Mouse (Mus musculus) kidney, adult 11 months (tissue): ENCODE results near the gene B830017H08Rik.

ENCODE experiments used
- DNase-seq: peaks from one replicate; pipeline ENCODE4 v3.0.0; 2022

B830017H08Rik gene

GRCm38 (mm10) chr16:17853263-17853662 is 20.3 kb downstream of the B830017H08Rik start:
- DNase-seq, result no peak

DNA sequence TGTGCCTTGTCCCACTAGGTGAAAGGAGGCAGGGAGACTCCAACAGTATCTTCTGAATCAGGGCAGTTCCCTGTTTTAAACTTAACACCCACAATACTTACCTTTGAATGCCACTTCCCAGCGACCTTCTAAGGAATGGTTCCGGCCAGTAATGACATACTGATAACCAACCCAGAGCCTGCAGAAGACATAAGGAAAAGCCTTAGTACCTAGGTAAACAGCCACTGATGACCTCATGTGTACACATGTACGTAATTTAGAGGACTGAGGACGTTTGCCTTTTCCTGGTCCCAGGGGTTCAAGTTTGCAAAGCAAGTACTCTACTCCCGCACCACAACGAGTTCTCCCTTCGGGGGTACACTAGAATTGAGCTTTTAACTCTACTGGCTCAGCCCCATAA is 24.2 kb downstream of the B830017H08Rik start:
- DNase-seq, result no peak

DNA sequence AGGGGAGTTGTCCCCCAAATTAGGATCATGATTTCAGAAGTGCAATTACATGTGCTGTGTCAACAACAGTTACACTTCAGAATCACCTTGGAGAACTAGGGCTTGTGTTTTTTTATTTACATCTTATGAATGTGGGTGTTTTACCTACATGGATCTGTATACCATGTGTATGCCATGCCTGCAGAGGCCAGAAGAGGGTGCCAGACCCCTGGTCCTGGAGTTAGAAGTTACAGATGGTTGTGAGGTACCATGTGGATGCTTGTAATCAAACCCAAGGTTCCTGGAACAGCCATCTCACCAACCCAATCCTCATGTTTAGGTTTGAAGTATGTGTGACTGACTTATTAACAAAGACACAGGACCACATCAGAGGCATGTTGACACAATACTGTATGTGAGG is 25.7 kb downstream of the B830017H08Rik start:
- no peak for DNase-seq

DNA sequence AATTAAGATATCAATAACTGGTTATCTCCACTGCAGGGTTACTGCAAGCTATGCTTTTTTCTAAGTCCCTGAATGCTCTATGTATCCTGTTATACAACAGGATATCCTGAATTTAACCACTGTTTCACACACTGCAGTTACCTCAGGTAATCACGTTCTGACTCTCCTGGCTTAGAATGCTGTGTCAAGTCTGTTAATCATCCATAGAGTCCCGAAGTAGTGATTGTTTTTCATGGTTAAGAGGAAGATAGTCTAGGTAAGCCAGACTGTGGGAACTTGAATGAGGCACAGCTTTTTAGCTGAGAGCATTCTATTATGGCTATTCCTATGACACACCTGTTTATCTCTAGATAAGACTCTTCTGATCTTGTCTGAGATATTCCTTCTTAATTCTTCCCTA is 32.4 kb downstream of the B830017H08Rik start:
- peak; percentile 15 for DNase-seq

DNA sequence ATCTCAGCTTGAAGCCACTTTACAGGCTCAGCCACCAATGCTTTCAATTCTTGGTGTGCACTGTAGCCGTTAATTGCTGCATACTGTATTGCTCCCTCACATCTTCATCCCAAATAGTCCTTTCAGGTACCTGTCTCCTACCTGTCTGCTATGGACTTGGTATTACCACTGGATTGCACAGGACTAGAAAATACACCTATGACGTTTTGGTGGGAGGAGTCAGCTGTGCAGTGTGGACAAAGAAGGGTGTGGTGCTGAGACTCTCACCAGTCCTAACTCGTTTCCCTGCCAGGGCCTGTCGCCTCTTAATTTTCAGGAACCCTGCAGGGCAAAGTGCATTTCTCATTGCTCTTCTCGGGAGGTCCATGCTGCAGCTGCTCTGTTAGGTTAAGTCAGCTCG is 32.8 kb downstream of the B830017H08Rik start:
- peak; percentile 40 for DNase-seq

DNA sequence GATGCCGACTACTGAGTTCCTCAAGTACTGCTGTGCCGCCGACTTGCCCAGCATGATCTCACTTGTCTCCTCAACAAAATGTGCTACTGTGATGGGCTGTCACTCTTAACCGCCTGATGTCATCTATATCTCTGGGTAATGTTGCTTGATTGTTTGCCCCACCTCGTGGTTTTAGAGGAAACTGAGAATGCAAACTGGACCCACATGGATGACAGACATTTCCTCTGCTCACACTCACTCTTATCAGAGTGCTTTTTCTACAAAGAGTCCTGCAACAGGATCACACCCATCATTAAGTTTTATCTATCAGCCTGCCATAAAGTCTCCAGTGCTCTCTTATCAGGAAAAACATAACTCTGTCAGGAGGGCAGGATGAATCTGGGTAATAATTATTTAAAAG is 38.3 kb downstream of the B830017H08Rik start:
- no peak for DNase-seq

DNA sequence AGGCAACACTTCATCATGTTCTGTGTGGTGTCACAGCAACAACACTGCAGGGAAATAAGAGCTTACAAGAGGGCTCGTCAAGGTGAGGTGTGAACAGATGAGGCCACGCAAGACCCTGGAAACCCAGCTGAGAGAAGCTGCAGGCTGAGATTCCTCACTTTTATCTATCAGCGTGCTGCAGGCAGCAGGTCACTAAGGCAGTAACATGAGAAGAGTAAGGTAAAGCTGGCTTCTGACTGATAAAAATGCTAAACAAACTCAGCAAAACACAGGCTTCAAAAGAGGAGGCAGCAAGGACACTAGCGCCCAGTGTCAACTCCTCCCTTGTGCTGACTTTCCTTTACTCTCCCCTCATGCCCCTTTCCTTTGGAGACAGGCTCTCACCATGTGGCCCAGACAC is 40.1 kb downstream of the B830017H08Rik start:
- no peak for DNase-seq

- no peak for DNase-seq
Observed at GRCm38 (mm10) chr16:17875174-17875573, 42.3 kb downstream of the B830017H08Rik start.

DNA sequence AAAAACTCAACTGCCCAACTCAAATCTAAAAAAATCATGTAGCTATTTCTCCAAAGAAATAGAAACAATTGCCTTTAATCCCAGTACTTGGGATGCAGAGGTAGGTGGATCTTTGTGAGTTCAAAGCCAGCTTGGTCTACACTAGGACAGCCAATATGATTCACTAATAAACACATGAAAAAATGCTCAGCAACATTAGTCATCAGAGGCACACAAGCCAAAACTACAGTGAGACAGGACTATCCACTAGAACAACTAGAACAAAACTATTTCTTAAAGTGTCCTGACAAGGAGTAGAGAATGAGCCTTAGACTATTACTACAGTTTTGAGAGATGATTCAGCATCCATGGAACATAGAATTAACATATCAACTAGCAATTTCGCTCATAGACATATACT is 43.2 kb downstream of the B830017H08Rik start:
- no peak for DNase-seq

DNA sequence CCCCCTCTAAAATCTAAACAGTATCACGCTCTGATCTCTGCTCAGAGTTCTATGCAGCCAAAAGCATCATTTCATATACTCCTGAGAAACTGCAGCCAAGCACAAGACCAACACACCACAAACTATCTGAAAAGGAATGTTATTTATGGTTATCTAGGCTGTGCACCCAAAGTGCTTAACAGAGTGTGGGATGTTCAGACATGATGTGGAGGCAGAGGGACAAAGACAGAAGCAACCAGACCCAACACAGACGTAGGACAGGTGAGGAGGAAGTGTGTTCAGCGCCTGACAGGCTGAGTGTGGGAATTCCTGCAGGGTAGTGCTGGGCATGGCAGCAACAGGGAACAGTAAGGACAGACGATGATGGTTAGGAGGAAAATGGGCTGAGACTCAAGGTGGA is 46.6 kb downstream of the B830017H08Rik start:
- no peak for DNase-seq

DNA sequence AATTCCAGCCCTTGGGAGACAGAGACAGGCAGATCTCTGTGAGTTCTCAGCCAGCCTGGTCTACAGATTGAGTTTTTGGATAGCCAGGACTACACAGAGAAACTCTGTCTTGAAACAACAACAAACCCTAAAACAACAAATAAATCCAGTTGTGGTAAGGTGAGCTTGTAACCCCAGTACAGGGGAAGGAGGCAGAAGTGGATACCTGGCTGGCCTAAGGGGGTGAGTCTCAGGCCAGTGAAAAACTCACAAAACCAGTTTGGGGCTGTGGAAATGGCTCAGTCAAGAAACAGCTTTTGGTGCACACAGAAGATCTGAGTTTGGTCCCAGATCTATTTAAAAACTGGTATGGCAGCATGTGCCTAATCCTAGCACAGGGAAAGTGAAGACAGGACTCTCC is 49.3 kb downstream of the B830017H08Rik start:
- DNase-seq, result no peak

- DNase-seq, result no peak
Observed at GRCm38 (mm10) chr16:17884116-17884515, 51.2 kb downstream of the B830017H08Rik start.
